In the genomic region with DNA sequence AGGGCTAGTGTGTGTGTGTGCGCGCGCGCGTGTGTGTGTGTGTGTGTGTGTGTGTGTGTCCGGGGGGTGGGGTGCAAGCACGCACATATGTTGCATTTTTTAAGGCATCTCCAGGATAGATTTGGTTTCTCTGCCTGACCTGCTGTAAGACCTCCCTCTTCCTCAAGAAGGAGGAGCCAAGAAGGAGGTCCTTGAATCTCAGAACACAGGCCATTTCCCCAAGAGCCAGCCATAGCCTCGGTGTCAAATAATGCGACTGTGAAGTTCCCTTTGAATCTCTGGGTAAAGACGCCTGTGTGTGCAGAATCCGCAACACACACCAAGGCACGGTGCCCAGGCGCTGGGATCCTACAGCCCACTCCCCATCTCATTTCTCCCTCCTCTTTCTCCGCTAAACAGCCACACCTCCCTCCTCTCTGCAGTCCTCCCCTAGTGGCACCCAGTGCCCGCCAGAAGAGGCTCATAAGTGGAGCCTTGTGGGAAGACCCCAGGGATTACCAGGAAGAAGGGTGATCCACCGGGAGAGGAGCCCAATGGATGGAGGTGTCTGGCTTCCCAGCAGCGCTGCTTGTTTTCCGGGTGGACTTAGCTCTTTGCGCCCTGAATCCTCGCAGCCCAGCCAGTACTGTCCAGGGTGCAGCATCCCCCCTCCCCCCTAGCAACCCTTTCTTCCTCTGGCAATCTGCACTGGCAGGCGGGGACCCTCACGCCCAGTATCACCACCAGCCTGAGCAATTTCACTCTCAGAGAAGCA, we compare ENCODE assay signal across 8 mouse cellular contexts.
DNase-seq lines count a peak whose midpoint lies in the region; ATAC-seq and TF ChIP-seq lines count a peak whose summit lies in the region.

No protein-coding gene starts in this region.

- WGBS in hindbrain, embryonic 11.5 days, result 2% methylated on average over 22 of the region's 22 CpGs
- WGBS in lung, postnatal 0 days, result 1% methylated on average over 22 of the region's 22 CpGs

- peak; percentile 91 for ATAC-seq in hindbrain, embryonic 11.5 days (ENCODE audit: low FRiP score)
- ATAC-seq in lung, postnatal 0 days, result peak; percentile 66

- peak overlapping the region; percentile 94 for H3K4me2 ChIP-seq in hindbrain, embryonic 11.5 days (replicated peaks; ENCODE audit: low read depth, low read length)
- H3K4me2 ChIP-seq in lung, postnatal 0 days (replicated peaks; ENCODE audit: low read depth, low read length), result peak overlapping the region; percentile 94

- H3K4me3 ChIP-seq in hindbrain, embryonic 11.5 days (ENCODE audit: low read depth, low read length), result peak overlapping the region; percentile 61
- peak overlapping the region; percentile 73 for H3K4me3 ChIP-seq in lung, postnatal 0 days (ENCODE audit: low read depth, low read length)

- H3K27me3 ChIP-seq in hindbrain, embryonic 11.5 days (ENCODE audit: control insufficient read depth, insufficient read depth, low read length), result peaks cover 12% of the 10 kb centered on the region
- no peaks in the 10 kb centered on the region for H3K27me3 ChIP-seq in lung, postnatal 0 days (replicated peaks; ENCODE audit: insufficient read depth, low read length)

- no peaks in the 10 kb centered on the region for H3K9me3 ChIP-seq in hindbrain, embryonic 11.5 days (ENCODE audit: control insufficient read depth, low read length)
- H3K9me3 ChIP-seq in lung, postnatal 0 days (ENCODE audit: low read length), result no peaks in the 10 kb centered on the region

- peak overlapping the region; percentile 88 for H3K27ac ChIP-seq in hindbrain, embryonic 11.5 days (ENCODE audit: low read depth, low read length)
- H3K27ac ChIP-seq in lung, postnatal 0 days (ENCODE audit: low read length), result peak overlapping the region; percentile 69

- no peaks in the 10 kb centered on the region for H3K36me3 ChIP-seq in hindbrain, embryonic 11.5 days (ENCODE audit: control insufficient read depth, insufficient read depth, low read length)
- H3K36me3 ChIP-seq in lung, postnatal 0 days (ENCODE audit: insufficient read depth, low read length), result no peaks in the 10 kb centered on the region

- TF ChIP-seq EP300 in lung, postnatal 0 days (IDR thresholded peaks at IDR 0.05), result no peak

- TF ChIP-seq CTCF in lung, postnatal 0 days (IDR thresholded peaks at IDR 0.05), result no peak

- peak; percentile 4 to 24 for DNase-seq in adrenal gland, adult 18-20 months (ENCODE audit: low spot score in 2 of 2)
- peak; percentile 62 for DNase-seq in cerebellum, adult 9-10 months
- DNase-seq in forelimb bud, embryonic 11.5 days (ENCODE audit: low read depth, low spot score), result peak; percentile 60
- peak; percentile 73 for DNase-seq in hindbrain, embryonic 11.5 days (ENCODE audit: low spot score)
- DNase-seq in left cerebral cortex, adult 11 months (ENCODE audit: low spot score), result peak; percentile 44
- peak; percentile 86 for DNase-seq in lung, postnatal 0 days (ENCODE audit: low spot score)
- DNase-seq in ovary, postnatal 10 days (ENCODE audit: low spot score), result peak; percentile 16
- DNase-seq in adipocyte (ENCODE audit: low spot score), result no peak

- peak overlapping the region; percentile 90 for H3K9ac ChIP-seq in hindbrain, embryonic 11.5 days (ENCODE audit: low read depth, low read length)
- H3K9ac ChIP-seq in lung, postnatal 0 days (replicated peaks; ENCODE audit: low read depth), result peak overlapping the region; percentile 54

- no peaks in the 10 kb centered on the region; the same call in 1 of the 2 replicates for H3K4me1 ChIP-seq in hindbrain, embryonic 11.5 days (replicated peaks; ENCODE audit: control insufficient read depth, insufficient read depth, low read length)
- no peaks in the 10 kb centered on the region; the same call in 1 of the 2 replicates for H3K4me1 ChIP-seq in lung, postnatal 0 days (ENCODE audit: insufficient read depth, low read depth, low read length)
